Mouse (Mus musculus): ENCODE measurements around the gene Trpc6. TPM values are rescaled to one million over a fixed set of nuclear protein-coding genes. Genes with fewer than 3 reads are reported as not detected.

Trpc6 gene
- total RNA-seq (2012; rRNA removed): 0.36 and 0.58 TPM in 2 replicates
- under 1 TPM in 1 of 2 experiments, not detected in 1; 0.06 TPM for polyA plus RNA-seq (2012; ENCODE audit: insufficient read depth in 1 of 2, insufficient read length in 2 of 2, low read depth in 1 of 2, low replicate concordance in 2 of 2, missing spikeins in 1 of 2)

DNA sequence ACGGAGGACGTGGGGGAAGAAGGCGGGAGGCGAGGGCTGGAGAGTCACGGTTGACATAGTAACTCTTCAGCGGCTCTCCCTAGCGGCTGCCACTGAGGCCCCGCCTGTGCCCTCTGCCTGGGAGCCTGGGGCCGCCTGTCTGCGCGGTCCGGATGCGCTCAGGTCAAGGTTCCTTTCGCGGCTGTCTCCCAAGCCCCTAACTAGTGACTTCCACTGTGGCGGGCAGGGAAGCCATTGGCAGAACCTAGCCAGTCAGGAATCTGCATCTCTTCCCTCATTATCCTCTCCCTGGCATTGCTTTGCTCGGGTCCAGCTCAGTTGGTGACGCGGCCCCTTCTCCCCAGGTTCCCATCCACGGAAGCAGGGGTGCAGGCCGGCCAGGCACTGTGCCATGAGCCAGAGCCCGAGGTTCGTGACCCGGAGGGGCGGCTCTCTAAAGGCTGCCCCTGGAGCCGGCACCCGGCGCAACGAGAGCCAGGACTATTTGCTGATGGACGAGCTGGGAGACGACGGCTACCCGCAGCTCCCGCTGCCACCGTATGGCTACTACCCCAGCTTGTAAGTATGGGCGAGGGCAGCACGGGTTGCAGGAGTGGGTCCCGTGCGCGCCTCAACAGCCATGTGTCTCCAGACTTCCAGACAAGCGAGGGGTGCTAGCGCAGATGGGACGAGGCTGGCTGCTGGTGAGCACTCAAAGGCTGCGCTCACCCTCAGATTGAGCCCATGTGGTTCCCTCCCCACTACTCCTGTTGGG lies at the start of gene Trpc6:
TSS of gene Trpc6 (plus strand) at position 102 of the 754 bp plus-strand sequence.
- Histone ChIP-seq H3K79me2 (ENCODE audit: control insufficient read depth, insufficient read depth, low read length, poor library complexity) (no peaks in the 10 kb centered on the region), H3K9me3 (replicated peaks; ENCODE audit: insufficient read depth, low read length) (no peaks in the 10 kb centered on the region), H3K27ac (ENCODE audit: control insufficient read depth, low read depth, low read length) (no peak within 1 kb of the TSS), H3K36me3 (ENCODE audit: control insufficient read depth in 1 of 2, insufficient read depth in 2 of 2, low read length in 2 of 2) (no peaks in the 10 kb centered on the region), H3K27me3 (ENCODE audit: control insufficient read depth in 1 of 2, insufficient read depth in 2 of 2, low read length in 2 of 2) (no peaks in the 10 kb centered on the region), H3K9ac (ENCODE audit: control insufficient read depth, low read depth, low read length, poor library complexity, severe bottlenecking) (no peak within 1 kb of the TSS), H3K4me3 (ENCODE audit: control insufficient read depth in 1 of 2, insufficient read depth in 1 of 2, low read depth in 2 of 2, low read length in 2 of 2) (no peak within 1 kb of the TSS), H3K4me1 (ENCODE audit: control insufficient read depth in 1 of 2, insufficient read depth in 2 of 2, low read length in 2 of 2) (no peaks in the 10 kb centered on the region)
- DNase-seq (ENCODE audit: low read depth, low spot score): no peak
- TF ChIP-seq MXI1 (IDR thresholded peaks at IDR 0.05; ENCODE audit: low read depth, low read length) (no peak), MAX (IDR thresholded peaks at IDR 0.05; ENCODE audit: low read length) (no peak)

- Histone ChIP-seq H3K9ac (ENCODE audit: control insufficient read depth, low read depth, low read length, poor library complexity, severe bottlenecking) (no peak overlapping the region), H3K27ac (ENCODE audit: control insufficient read depth, low read depth, low read length) (no peak overlapping the region), H3K4me3 (ENCODE audit: control insufficient read depth in 1 of 2, insufficient read depth in 1 of 2, low read depth in 2 of 2, low read length in 2 of 2) (no peak overlapping the region), H3K27me3 (ENCODE audit: control insufficient read depth in 1 of 2, insufficient read depth in 2 of 2, low read length in 2 of 2) (no peaks in the 10 kb centered on the region), H3K4me1 (ENCODE audit: control insufficient read depth in 1 of 2, insufficient read depth in 2 of 2, low read length in 2 of 2) (no peaks in the 10 kb centered on the region), H3K9me3 (replicated peaks; ENCODE audit: insufficient read depth, low read length) (no peaks in the 10 kb centered on the region), H3K36me3 (ENCODE audit: control insufficient read depth in 1 of 2, insufficient read depth in 2 of 2, low read length in 2 of 2) (no peaks in the 10 kb centered on the region), H3K79me2 (ENCODE audit: control insufficient read depth, insufficient read depth, low read length, poor library complexity) (no peaks in the 10 kb centered on the region)
- DNase-seq (ENCODE audit: low read depth, low spot score): no peak
- TF ChIP-seq GATA1 (IDR thresholded peaks at IDR 0.05; ENCODE audit: low read depth, low read length) (no peak), POLR2AphosphoS2 (IDR thresholded peaks at IDR 0.05; ENCODE audit: low read length) (no peak), NRF1 (IDR thresholded peaks at IDR 0.05; ENCODE audit: insufficient read depth, low read depth, low read length, poor library complexity, severe bottlenecking) (no peak), RCOR1 (IDR thresholded peaks at IDR 0.05; ENCODE audit: low read depth, low read length) (no peak), RAD21 (IDR thresholded peaks at IDR 0.05; ENCODE audit: low read depth, low read length) (no peak), CTCF (IDR thresholded peaks at IDR 0.05 in 2 of 3, conservative IDR thresholded peaks at IDR 0.05 in 1 of 3; ENCODE audit: control insufficient read depth in 1 of 3, insufficient read depth in 1 of 3, low read depth in 2 of 3, low read length in 3 of 3, poor library complexity in 1 of 3, severe bottlenecking in 1 of 3) (no peak), EP300 (IDR thresholded peaks at IDR 0.05; ENCODE audit: low read depth in 1 of 2, low read length in 2 of 2) (no peak), SMC3 (IDR thresholded peaks at IDR 0.05; ENCODE audit: low read depth, low read length) (no peak), TCF12 (IDR thresholded peaks at IDR 0.05; ENCODE audit: low read depth, low read length) (no peak), ZNF384 (IDR thresholded peaks at IDR 0.05; ENCODE audit: low read depth, low read length) (no peak), ZKSCAN1 (IDR thresholded peaks at IDR 0.05; ENCODE audit: low read depth, low read length) (no peak), MAX (IDR thresholded peaks at IDR 0.05; ENCODE audit: low read length) (no peak)
Observed at GRCm38 (mm10) chr9:8520911-8521310, 23.0 kb upstream of the Trpc6 start.

- H3K9ac ChIP-seq (ENCODE audit: control insufficient read depth, low read depth, low read length, poor library complexity, severe bottlenecking): no peak overlapping the region
- no peak overlapping the region for H3K27ac ChIP-seq (ENCODE audit: control insufficient read depth, low read depth, low read length)
- no peak overlapping the region for H3K4me3 ChIP-seq (ENCODE audit: control insufficient read depth in 1 of 2, insufficient read depth in 1 of 2, low read depth in 2 of 2, low read length in 2 of 2)
- no peaks in the 10 kb centered on the region for H3K27me3 ChIP-seq (ENCODE audit: control insufficient read depth in 1 of 2, insufficient read depth in 2 of 2, low read length in 2 of 2)
- H3K9me3 ChIP-seq (replicated peaks; ENCODE audit: insufficient read depth, low read length): no peaks in the 10 kb centered on the region
- DNase-seq (ENCODE audit: low read depth, low spot score): no peak
- no peaks in the 10 kb centered on the region for H3K4me1 ChIP-seq (ENCODE audit: control insufficient read depth in 1 of 2, insufficient read depth in 2 of 2, low read length in 2 of 2)
- no peaks in the 10 kb centered on the region for H3K36me3 ChIP-seq (ENCODE audit: control insufficient read depth in 1 of 2, insufficient read depth in 2 of 2, low read length in 2 of 2)
- no peaks in the 10 kb centered on the region for H3K79me2 ChIP-seq (ENCODE audit: control insufficient read depth, insufficient read depth, low read length, poor library complexity)
- TF ChIP-seq MAZ (IDR thresholded peaks at IDR 0.05; ENCODE audit: low read depth, low read length) (no peak), MEF2A (IDR thresholded peaks at IDR 0.05; ENCODE audit: extremely low read depth, insufficient replicate concordance, low read depth, low read length, poor library complexity, severe bottlenecking) (no peak), NRF1 (IDR thresholded peaks at IDR 0.05; ENCODE audit: insufficient read depth, low read depth, low read length, poor library complexity, severe bottlenecking) (no peak), ZNF384 (IDR thresholded peaks at IDR 0.05; ENCODE audit: low read depth, low read length) (no peak), TBP (IDR thresholded peaks at IDR 0.05; ENCODE audit: low read depth, low read length) (no peak), GABPA (IDR thresholded peaks at IDR 0.05; ENCODE audit: low read depth, low read length) (no peak), USF2 (IDR thresholded peaks at IDR 0.05; ENCODE audit: borderline replicate concordance in 1 of 2, insufficient read depth in 1 of 2, low read depth in 1 of 2, low read length in 2 of 2) (no peak), NELFE (IDR thresholded peaks at IDR 0.05; ENCODE audit: low read depth, low read length) (no peak), KAT2A (conservative IDR thresholded peaks at IDR 0.05; ENCODE audit: low read depth, low read length) (no peak), RAD21 (IDR thresholded peaks at IDR 0.05; ENCODE audit: low read depth, low read length) (no peak), MYB (IDR thresholded peaks at IDR 0.05; ENCODE audit: low read depth, low read length) (no peak), POLR2AphosphoS5 (IDR thresholded peaks at IDR 0.05; ENCODE audit: borderline replicate concordance, low read depth, low read length) (no peak), HCFC1 (IDR thresholded peaks at IDR 0.05; ENCODE audit: low read depth, low read length) (no peak), BHLHE40 (IDR thresholded peaks at IDR 0.05; ENCODE audit: borderline replicate concordance, low read depth, low read length) (no peak)
Observed at GRCm38 (mm10) chr9:8533670-8534069, 10.3 kb upstream of the Trpc6 start.
